Mouse (Mus musculus): ENCODE measurements around the gene Gtpbp4. TPM values are rescaled to one million over a fixed set of nuclear protein-coding genes. Genes with fewer than 3 reads are reported as not detected.
"Not testable (repeated sequence)": the region's sequence is repeated elsewhere in the genome, so short reads cannot be mapped to it uniquely, and the experiment has no call there.

Gtpbp4 gene
- polyA plus RNA-seq, 1 experiment = 27.0 TPM

DNA sequence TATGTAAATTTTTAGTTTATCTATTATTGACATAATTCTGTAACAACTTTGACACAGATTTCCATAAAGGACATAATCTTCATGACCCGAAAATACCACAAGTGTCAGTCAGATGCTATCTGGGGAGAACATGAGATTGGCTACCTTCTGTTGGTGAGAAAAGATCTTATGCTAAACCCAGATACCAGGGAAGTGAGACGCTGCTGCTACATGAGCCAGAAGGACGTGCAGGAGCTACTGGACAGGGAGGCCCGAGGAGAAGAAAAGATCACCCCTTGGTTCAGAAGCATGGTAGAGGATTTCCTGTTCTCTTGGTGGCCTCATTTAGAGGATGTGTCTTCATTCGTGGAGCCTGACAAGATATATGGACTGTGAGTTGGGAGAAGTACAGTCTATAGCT lies 36.8 kb downstream of the Gtpbp4 start:
- not testable (repeated sequence) for H3ac ChIP-seq (ENCODE audit: control insufficient read depth, insufficient read length); H3K36me3 ChIP-seq (ENCODE audit: control insufficient read depth, insufficient read depth); H3K27me3 ChIP-seq (ENCODE audit: control insufficient read depth, insufficient read depth, insufficient read length); H3K4me3 ChIP-seq; H3K4me2 ChIP-seq (ENCODE audit: low read depth); H3K79me2 ChIP-seq (ENCODE audit: control insufficient read depth, insufficient read depth)

DNA sequence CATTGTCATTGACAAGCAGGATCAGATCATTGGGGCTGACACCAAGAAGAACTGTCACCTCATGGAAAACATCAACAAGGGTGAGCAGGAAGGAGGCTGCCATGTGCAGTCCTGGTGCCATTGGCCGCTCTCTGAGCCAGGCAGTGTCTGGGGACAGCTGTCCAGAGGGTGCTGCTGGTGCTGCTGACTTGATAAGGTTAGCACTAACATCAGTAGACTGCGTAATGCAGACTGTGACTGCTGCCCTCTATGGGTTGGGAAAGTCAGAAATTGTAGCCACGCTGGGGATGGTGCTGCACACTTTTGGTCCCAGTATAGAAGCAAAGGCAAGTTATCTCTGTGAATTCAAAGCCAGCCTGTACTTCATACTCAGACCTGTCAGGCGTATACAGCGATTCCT lies 39.0 kb downstream of the Gtpbp4 start:
- not testable (repeated sequence) for H3K4me2 ChIP-seq (ENCODE audit: low read depth); H3K4me3 ChIP-seq; H3K27me3 ChIP-seq (ENCODE audit: control insufficient read depth, insufficient read depth, insufficient read length); H3K79me2 ChIP-seq (ENCODE audit: control insufficient read depth, insufficient read depth); H3K36me3 ChIP-seq (ENCODE audit: control insufficient read depth, insufficient read depth); H3ac ChIP-seq (ENCODE audit: control insufficient read depth, insufficient read length)

DNA sequence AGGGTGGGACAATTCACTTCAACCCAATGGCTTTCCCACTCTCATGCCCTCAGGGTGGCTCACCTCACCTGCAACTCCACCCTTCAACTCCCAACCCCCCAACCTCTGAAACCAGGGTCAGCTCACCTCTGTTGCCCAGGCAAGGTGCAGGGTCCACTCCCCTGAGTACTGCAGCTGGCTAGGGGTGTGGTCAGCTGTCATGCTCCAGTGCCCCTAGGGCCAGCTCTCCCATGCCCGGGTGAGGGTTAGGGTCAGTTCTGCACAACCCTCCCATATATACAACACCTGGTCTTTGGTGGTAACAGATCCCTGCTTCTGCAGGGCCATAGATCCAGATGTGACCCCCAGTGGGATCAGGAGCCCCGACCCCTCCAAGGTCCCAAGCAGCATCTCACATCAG lies 40.8 kb downstream of the Gtpbp4 start:
- not testable (repeated sequence) for H3K27me3 ChIP-seq (ENCODE audit: control insufficient read depth, insufficient read depth, insufficient read length); H3K36me3 ChIP-seq (ENCODE audit: control insufficient read depth, insufficient read depth); H3K79me2 ChIP-seq (ENCODE audit: control insufficient read depth, insufficient read depth); H3K4me2 ChIP-seq (ENCODE audit: low read depth); H3K4me3 ChIP-seq; H3ac ChIP-seq (ENCODE audit: control insufficient read depth, insufficient read length)

DNA sequence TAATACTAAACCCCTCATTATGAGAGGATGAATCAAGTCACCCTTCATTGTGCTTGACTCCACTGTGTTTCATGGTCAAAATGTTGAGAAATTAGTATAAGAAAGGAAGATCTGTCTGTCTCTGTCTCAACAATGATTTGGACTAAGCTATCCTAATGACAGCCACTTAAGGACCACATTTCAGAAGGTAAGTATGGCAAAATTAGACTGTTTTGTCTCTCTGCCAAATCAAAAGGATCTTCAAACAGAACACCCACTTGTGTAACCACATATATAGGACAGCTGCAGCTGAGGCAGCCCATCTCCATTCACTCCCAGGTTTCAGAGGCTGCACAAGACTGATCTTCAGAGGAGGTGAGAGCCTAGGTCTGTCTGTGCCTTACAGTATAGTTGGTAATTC lies 43.3 kb downstream of the Gtpbp4 start, which contains the start of gene Idi2:
Idi2 (plus strand) TSS at position 301 of the 400 bp plus-strand sequence.
- not testable (repeated sequence) for H3K4me2 ChIP-seq (ENCODE audit: low read depth); H3K36me3 ChIP-seq (ENCODE audit: control insufficient read depth, insufficient read depth); H3ac ChIP-seq (ENCODE audit: control insufficient read depth, insufficient read length); H3K27me3 ChIP-seq (ENCODE audit: control insufficient read depth, insufficient read depth, insufficient read length); H3K4me3 ChIP-seq; H3K79me2 ChIP-seq (ENCODE audit: control insufficient read depth, insufficient read depth)

DNA sequence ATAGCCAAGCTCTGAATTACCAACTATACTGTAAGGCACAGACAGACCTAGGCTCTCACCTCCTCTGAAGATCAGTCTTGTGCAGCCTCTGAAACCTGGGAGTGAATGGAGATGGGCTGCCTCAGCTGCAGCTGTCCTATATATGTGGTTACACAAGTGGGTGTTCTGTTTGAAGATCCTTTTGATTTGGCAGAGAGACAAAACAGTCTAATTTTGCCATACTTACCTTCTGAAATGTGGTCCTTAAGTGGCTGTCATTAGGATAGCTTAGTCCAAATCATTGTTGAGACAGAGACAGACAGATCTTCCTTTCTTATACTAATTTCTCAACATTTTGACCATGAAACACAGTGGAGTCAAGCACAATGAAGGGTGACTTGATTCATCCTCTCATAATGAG lies 47.8 kb downstream of the Gtpbp4 start, which contains the start of gene Gm9745:
Gm9745 (minus strand) TSS at position 101 of the 400 bp plus-strand sequence.
- H3K4me2 ChIP-seq (ENCODE audit: low read depth); H3ac ChIP-seq (ENCODE audit: control insufficient read depth, insufficient read length); H3K79me2 ChIP-seq (ENCODE audit: control insufficient read depth, insufficient read depth); H3K36me3 ChIP-seq (ENCODE audit: control insufficient read depth, insufficient read depth); H3K4me3 ChIP-seq; H3K27me3 ChIP-seq (ENCODE audit: control insufficient read depth, insufficient read depth, insufficient read length): not testable (repeated sequence)

DNA sequence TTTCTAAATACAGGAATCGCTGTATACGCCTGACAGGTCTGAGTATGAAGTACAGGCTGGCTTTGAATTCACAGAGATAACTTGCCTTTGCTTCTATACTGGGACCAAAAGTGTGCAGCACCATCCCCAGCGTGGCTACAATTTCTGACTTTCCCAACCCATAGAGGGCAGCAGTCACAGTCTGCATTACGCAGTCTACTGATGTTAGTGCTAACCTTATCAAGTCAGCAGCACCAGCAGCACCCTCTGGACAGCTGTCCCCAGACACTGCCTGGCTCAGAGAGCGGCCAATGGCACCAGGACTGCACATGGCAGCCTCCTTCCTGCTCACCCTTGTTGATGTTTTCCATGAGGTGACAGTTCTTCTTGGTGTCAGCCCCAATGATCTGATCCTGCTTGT lies 52.1 kb downstream of the Gtpbp4 start:
- not testable (repeated sequence) for H3ac ChIP-seq (ENCODE audit: control insufficient read depth, insufficient read length); H3K27me3 ChIP-seq (ENCODE audit: control insufficient read depth, insufficient read depth, insufficient read length); H3K79me2 ChIP-seq (ENCODE audit: control insufficient read depth, insufficient read depth); H3K4me3 ChIP-seq; H3K4me2 ChIP-seq (ENCODE audit: low read depth); H3K36me3 ChIP-seq (ENCODE audit: control insufficient read depth, insufficient read depth)

DNA sequence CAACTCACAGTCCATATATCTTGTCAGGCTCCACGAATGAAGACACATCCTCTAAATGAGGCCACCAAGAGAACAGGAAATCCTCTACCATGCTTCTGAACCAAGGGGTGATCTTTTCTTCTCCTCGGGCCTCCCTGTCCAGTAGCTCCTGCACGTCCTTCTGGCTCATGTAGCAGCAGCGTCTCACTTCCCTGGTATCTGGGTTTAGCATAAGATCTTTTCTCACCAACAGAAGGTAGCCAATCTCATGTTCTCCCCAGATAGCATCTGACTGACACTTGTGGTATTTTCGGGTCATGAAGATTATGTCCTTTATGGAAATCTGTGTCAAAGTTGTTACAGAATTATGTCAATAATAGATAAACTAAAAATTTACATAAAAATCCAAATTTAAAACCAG lies 54.2 kb downstream of the Gtpbp4 start:
- H3K4me2 ChIP-seq (ENCODE audit: low read depth); H3K79me2 ChIP-seq (ENCODE audit: control insufficient read depth, insufficient read depth); H3ac ChIP-seq (ENCODE audit: control insufficient read depth, insufficient read length); H3K4me3 ChIP-seq; H3K27me3 ChIP-seq (ENCODE audit: control insufficient read depth, insufficient read depth, insufficient read length); H3K36me3 ChIP-seq (ENCODE audit: control insufficient read depth, insufficient read depth): not testable (repeated sequence)

DNA sequence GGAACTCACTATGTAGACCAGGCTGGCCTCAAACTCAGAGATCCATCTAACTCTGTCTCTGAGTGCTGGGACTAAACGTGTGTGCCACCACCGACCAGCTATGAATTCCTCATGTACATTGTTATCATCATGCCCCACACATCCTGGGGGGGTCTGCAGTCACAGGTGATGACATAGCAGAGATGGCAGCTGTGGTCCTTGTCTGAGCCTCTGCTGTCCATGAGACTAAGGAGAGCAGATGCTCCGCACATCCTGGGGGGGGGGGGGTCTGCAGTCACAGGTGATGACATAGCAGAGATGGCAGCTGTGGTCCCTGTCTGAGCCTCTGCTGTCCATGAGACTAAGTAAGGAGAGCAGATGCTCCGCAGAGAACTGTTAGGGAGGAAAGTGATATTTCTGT lies 54.8 kb downstream of the Gtpbp4 start:
- H3K4me2 ChIP-seq (ENCODE audit: low read depth); H3K79me2 ChIP-seq (ENCODE audit: control insufficient read depth, insufficient read depth); H3K27me3 ChIP-seq (ENCODE audit: control insufficient read depth, insufficient read depth, insufficient read length); H3K4me3 ChIP-seq; H3ac ChIP-seq (ENCODE audit: control insufficient read depth, insufficient read length); H3K36me3 ChIP-seq (ENCODE audit: control insufficient read depth, insufficient read depth): not testable (repeated sequence)

DNA sequence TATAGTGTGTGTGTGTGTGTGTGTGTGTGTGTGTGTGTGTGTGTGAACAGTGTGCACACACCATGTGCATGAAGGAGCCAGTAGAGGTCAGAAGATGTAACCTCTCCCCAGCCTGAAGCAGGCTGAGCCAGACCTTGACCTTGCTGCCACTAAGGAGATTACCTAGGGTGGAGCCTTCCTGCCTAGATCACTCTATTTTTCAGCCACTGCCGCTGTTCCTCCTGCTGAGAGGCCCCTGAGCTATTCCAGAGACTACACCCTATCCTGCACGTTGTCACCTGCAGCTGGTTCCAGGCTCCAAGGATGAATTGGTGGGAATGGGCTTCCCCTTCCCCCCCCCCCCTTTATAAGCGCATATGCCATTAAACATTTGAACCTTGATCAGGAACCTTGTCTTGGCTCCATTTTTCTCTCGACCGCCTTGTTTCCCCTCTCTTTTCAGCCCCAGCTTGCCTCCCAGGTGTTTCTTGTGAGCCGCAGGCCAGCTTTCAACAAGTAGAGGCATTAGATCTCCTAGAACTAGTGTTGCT lies 58.2 kb downstream of the Gtpbp4 start:
- H3K27me3 ChIP-seq (ENCODE audit: control insufficient read depth, insufficient read depth, insufficient read length); H3K4me3 ChIP-seq; H3K4me2 ChIP-seq (ENCODE audit: low read depth); H3K79me2 ChIP-seq (ENCODE audit: control insufficient read depth, insufficient read depth); H3K36me3 ChIP-seq (ENCODE audit: control insufficient read depth, insufficient read depth); H3ac ChIP-seq (ENCODE audit: control insufficient read depth, insufficient read length): not testable (repeated sequence)

DNA sequence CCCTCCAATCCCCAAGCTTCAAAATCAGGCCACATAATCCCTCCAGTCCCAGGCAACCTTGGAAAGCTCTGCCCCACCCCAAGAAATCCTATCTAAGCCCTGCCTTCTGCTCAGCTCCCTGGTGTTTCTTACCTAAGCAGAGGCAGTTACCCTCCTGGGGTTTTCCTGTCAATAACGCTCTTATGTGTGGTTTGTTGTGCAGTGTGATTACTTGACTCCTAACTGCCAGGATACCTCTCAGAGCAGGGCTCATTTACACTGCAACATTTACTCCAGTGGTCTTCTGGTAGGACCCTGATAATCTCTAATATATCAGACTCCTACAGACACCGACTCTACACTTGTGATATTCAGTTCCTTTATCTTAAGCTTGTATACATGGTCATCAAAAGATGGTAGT lies 62.4 kb downstream of the Gtpbp4 start:
- Histone ChIP-seq H3K36me3 (ENCODE audit: control insufficient read depth, insufficient read depth) (no peaks in the 10 kb centered on the region), H3ac (ENCODE audit: control insufficient read depth, insufficient read length) (no peak overlapping the region), H3K4me2 (ENCODE audit: low read depth) (no peak overlapping the region), H3K27me3 (ENCODE audit: control insufficient read depth, insufficient read depth, insufficient read length) (peaks cover 7% of the 10 kb centered on the region), H3K79me2 (ENCODE audit: control insufficient read depth, insufficient read depth) (no peaks in the 10 kb centered on the region), H3K4me3 (no peak overlapping the region)
- TF ChIP-seq TCF12 (IDR thresholded peaks at IDR 0.05; ENCODE audit: insufficient read depth, poor library complexity, severe bottlenecking) (no peak), TCF3 (IDR thresholded peaks at IDR 0.05; ENCODE audit: insufficient read length, low read depth) (no peak), MAX (IDR thresholded peaks at IDR 0.05; ENCODE audit: low read depth) (no peak), CEBPB (IDR thresholded peaks at IDR 0.05; ENCODE audit: insufficient read depth, poor library complexity, severe bottlenecking) (no peak)
